Mouse (Mus musculus) lung, postnatal 0 days (tissue): ENCODE results near the gene Rnd3. TPM values are rescaled to one million over a fixed set of nuclear protein-coding genes. Genes with fewer than 3 reads are reported as not detected.

Experiments
- ATAC-seq: fragments of 200-750 bp; cut with Nextera tagmentation; 2 replicates; pipeline ENCODE4 v1.8.0; 2017; ENCODE audit warnings: moderate library complexity
- DNase-seq: peaks from one replicate; pipeline ENCODE4 v3.0.0-alpha.2; 2016; ENCODE audit warnings: low spot score
- H3K27ac ChIP-seq: fragments of 300-500 bp; sonication (generic); 2 replicates; pipeline ENCODE4 v1.5.1; 2014; ENCODE audit warnings: antibody characterized with exemption, mild to moderate bottlenecking, low read length, mixed read lengths
- H3K27me3 ChIP-seq: fragments of 300-500 bp; sonication (generic); replicated peaks from 2 replicates; pipeline ENCODE4 v1.6.1; 2014; ENCODE audit warnings: low read length, mixed read lengths; ENCODE audit not compliant: insufficient read depth
- H3K36me3 ChIP-seq: fragments of 300-500 bp; sonication (generic); 2 replicates; pipeline ENCODE4 v1.6.1; 2014; ENCODE audit warnings: low read length, mixed read lengths; ENCODE audit not compliant: insufficient read depth
- H3K4me1 ChIP-seq: fragments of 300-500 bp; sonication (generic); 2 replicates; pipeline ENCODE4 v1.6.1; 2014; ENCODE audit warnings: antibody characterized with exemption, low read depth, low read length, mixed read lengths; ENCODE audit not compliant: insufficient read depth
- H3K4me2 ChIP-seq: fragments of 300-500 bp; sonication (generic); replicated peaks from 2 replicates; pipeline ENCODE4 v1.6.1; 2014; ENCODE audit warnings: low read depth, mild to moderate bottlenecking, low read length, moderate library complexity, mixed read lengths
- H3K4me3 ChIP-seq: fragments of 300-500 bp; sonication (generic); 2 replicates; pipeline ENCODE4 v1.5.1; 2014; ENCODE audit warnings: low read depth, low read length
- H3K9ac ChIP-seq: fragments of 300-500 bp; sonication (generic); replicated peaks from 2 replicates; pipeline ENCODE4 v1.6.1; 2014; ENCODE audit warnings: low read depth, mild to moderate bottlenecking
- H3K9me3 ChIP-seq: fragments of 300-500 bp; sonication (generic); 2 replicates; pipeline ENCODE4 v1.6.1; 2016; ENCODE audit warnings: low read length, mixed read lengths
- CTCF ChIP-seq: IDR thresholded peaks from 2 replicates; pipeline ENCODE4 v1.5.1; 2016; ENCODE audit warnings: antibody characterized with exemption, mild to moderate bottlenecking
- EP300 ChIP-seq: IDR thresholded peaks from 2 replicates; pipeline ENCODE4 v1.6.1; 2016; ENCODE audit warnings: antibody characterized with exemption, mild to moderate bottlenecking, control low read depth
- WGBS: fragments of 180-500 bp; shearing (Covaris S2); extraction: QIAGEN DNeasy Blood & Tissue Kit; methylation state at CpG from one replicate; pipeline ENCODE4 v1.1.7; 2014; 5-methylcytosine and 5-hydroxymethylcytosine counted together
- polyA plus RNA-seq: library from polyadenylated mRNA; unstranded; fragments of >200 nt; fragmentation: Nextera tagmentation; extraction: Ambion mirVana; gene quantifications from 2 replicates; pipeline ENCODE4 v1.2.1, GENCODE M21; 2015

Rnd3 gene
- 22.5 and 31.3 TPM in 2 replicates for polyA plus RNA-seq

DNA sequence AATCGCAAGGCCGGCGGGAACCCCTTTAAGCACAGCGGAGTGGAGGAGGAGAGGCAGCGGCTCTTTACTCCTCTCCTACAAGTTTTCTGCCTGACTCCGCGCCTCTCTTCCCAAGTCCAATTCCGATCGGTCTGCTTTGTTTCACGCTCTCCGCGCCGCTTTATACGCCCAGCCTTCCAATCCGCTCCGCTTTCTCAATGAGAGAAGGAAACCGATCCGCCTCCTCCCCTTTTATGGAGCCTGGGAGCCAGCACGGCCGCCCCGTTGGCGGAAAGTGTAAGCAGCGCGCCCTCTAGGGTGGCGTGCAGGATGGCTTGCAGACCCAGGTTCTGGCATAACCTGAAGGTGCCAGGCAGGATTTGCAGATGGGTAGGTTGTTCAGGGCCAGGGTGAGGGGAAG lies at the start of gene Rnd3:
Gene Rnd3 (minus strand): TSS at position 137 of the 400 bp plus-strand sequence.
- Histone ChIP-seq H3K4me2 (peak within 1 kb of the TSS; percentile 83), H3K27me3 (no peaks in the 10 kb centered on the region), H3K36me3 (no peaks in the 10 kb centered on the region), H3K9me3 (no peaks in the 10 kb centered on the region), H3K9ac (peak within 1 kb of the TSS; percentile 56), H3K27ac (peak within 1 kb of the TSS; percentile 69), H3K4me1 (no peaks in the 10 kb centered on the region; the same call in 1 of the 2 replicates), H3K4me3 (peak within 1 kb of the TSS; percentile 62)
- peak; percentile 99 for DNase-seq
- ATAC-seq: peak; percentile 84
- under 1% methylated on average over 25 of the region's 25 CpGs for WGBS
- no peak for TF ChIP-seq EP300
- TF ChIP-seq CTCF: peak; percentile 97

DNA sequence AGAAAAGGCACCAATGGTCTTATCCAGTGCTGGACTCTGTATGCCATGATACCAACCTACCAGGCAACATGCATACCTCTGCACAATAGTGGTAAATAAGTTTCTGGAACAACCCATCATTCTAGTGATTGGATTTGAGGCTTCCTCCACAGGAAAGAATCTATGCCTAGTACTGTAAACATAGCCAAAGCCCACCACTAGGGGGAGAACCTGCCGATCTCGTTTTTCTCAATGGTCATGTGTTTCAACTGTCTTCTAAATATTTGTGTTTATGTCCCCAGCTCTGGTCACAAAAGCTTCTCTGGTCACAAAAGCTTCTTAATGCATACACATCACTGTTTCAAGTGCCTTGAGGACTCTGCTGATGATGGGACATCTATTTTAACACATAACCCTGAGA lies 43.4 kb upstream of the Rnd3 start:
- Histone ChIP-seq H3K36me3 (no peaks in the 10 kb centered on the region), H3K27ac (no peak overlapping the region), H3K4me2 (no peak overlapping the region), H3K27me3 (no peaks in the 10 kb centered on the region), H3K4me3 (no peak overlapping the region), H3K9me3 (no peaks in the 10 kb centered on the region), H3K9ac (no peak overlapping the region), H3K4me1 (no peaks in the 10 kb centered on the region)
- ATAC-seq (no peak), DNase-seq (no peak)
- 54% methylated on average over 2 of the region's 2 CpGs for WGBS
- TF ChIP-seq EP300 (no peak), CTCF (peak; percentile 48)

- no peak for TF ChIP-seq CTCF
- H3K27me3 ChIP-seq: no peaks in the 10 kb centered on the region
- no peak overlapping the region for H3K9ac ChIP-seq
- WGBS: 78% methylated on average over 2 of the region's 2 CpGs
- DNase-seq: no peak
- H3K9me3 ChIP-seq: no peaks in the 10 kb centered on the region
- H3K36me3 ChIP-seq: no peaks in the 10 kb centered on the region
- H3K4me3 ChIP-seq: no peak overlapping the region
- no peak for ATAC-seq
- H3K27ac ChIP-seq: no peak overlapping the region
- no peaks in the 10 kb centered on the region for H3K4me1 ChIP-seq
- no peak overlapping the region for H3K4me2 ChIP-seq
These were observed 36.9 kb upstream of the Rnd3 start for GRCm38 (mm10) chr2:51185762-51186161.

DNA sequence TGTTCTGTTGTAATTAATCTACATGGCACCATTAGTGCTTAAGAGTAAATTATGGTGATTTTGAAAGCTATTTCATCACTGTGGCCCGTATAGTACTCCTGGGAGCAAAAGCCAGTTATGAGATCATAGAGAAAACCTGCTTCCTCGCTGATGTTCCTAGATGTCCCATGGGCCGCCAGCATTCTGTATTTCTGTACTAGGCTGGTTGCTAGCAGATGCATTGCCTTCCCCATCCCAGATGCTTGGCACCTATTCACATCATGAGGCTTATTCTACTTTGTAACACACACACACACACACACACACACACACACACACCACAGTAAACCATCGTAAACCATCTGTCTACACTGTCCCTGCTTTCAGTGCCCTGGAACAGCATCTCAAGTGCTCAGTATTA lies 34.1 kb upstream of the Rnd3 start:
- Histone ChIP-seq H3K36me3 (no peaks in the 10 kb centered on the region), H3K9me3 (no peaks in the 10 kb centered on the region), H3K27ac (no peak overlapping the region), H3K4me2 (no peak overlapping the region), H3K27me3 (no peaks in the 10 kb centered on the region), H3K4me1 (no peaks in the 10 kb centered on the region), H3K9ac (no peak overlapping the region), H3K4me3 (no peak overlapping the region)
- ATAC-seq (no peak), DNase-seq (no peak)
- 89% methylated on average over 4 of the region's 4 CpGs for WGBS
- TF ChIP-seq CTCF (no peak), EP300 (no peak)

DNA sequence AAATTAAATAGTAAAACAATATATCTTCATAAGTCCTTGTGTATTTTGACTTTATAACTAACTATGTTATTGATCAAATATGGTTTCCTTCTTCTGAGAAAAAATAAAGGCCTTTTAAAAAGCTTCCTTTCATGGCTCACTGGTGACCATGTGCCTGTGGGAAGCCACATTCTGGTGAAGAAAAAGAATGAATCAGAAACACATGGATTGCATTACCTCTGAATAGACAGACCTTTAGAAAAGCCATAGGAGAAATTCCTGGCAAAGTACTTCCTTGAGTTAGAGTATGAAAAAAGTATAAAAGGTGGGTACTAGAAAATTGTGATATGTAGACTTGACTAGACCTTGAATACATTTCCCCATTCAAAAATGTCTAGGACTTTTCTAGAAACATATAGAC lies 32.5 kb upstream of the Rnd3 start:
- DNase-seq: no peak
- ATAC-seq: no peak
- H3K4me3 ChIP-seq: no peak overlapping the region
- TF ChIP-seq CTCF (no peak), EP300 (no peak)
- no peak overlapping the region for H3K27ac ChIP-seq
- H3K9ac ChIP-seq: no peak overlapping the region
- no peak overlapping the region for H3K4me2 ChIP-seq
- H3K9me3 ChIP-seq: no peaks in the 10 kb centered on the region
- no peaks in the 10 kb centered on the region for H3K27me3 ChIP-seq
- no peaks in the 10 kb centered on the region for H3K36me3 ChIP-seq
- no peaks in the 10 kb centered on the region; the same call in 1 of the 2 replicates for H3K4me1 ChIP-seq

DNA sequence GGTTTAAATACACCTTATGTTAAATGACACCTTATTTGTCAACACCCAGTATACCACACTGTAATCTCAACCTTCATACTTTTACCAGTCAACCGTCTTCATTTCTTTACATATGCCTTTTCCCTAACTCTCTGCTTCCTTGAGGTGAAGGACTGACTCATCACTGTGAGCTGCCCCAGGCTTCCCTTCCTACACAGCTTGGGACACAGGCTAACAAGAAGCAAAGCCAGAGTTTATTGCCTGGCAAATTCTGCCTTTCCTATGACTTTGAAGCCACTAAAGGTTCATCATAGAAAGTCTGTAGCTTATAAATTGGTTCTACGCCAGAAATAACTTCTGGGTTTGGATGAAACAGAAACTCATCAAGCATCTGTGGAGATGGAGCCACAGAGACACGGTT lies 30.2 kb upstream of the Rnd3 start:
- no peak for ATAC-seq
- no peaks in the 10 kb centered on the region for H3K36me3 ChIP-seq
- TF ChIP-seq EP300: no peak
- no peak for TF ChIP-seq CTCF

GRCm38 (mm10) chr2:51177615-51178014 lies 28.7 kb upstream of the Rnd3 start:
- DNase-seq (peak; percentile 53), ATAC-seq (0 out of 2 replicates have a peak, but pooled peaks have one; percentile 30)
- H3K9ac ChIP-seq: no peak overlapping the region
- TF ChIP-seq EP300: no peak
- TF ChIP-seq CTCF: no peak
- no peak overlapping the region for H3K4me2 ChIP-seq
- no peak overlapping the region for H3K27ac ChIP-seq
- no peaks in the 10 kb centered on the region; the same call in 1 of the 2 replicates for H3K4me1 ChIP-seq
- no peaks in the 10 kb centered on the region for H3K36me3 ChIP-seq
- H3K9me3 ChIP-seq: no peaks in the 10 kb centered on the region
- H3K4me3 ChIP-seq: no peak overlapping the region
- H3K27me3 ChIP-seq: no peaks in the 10 kb centered on the region
- WGBS: 47% methylated on average over 3 of the region's 3 CpGs

More for the DNA sequence above, 30.2 kb upstream of the Rnd3 start:
- Histone ChIP-seq H3K9me3 (no peaks in the 10 kb centered on the region), H3K4me3 (no peak overlapping the region), H3K9ac (no peak overlapping the region), H3K4me1 (no peaks in the 10 kb centered on the region; the same call in 1 of the 2 replicates), H3K4me2 (no peak overlapping the region), H3K27me3 (no peaks in the 10 kb centered on the region), H3K27ac (no peak overlapping the region)
- 68% methylated on average over 3 of the region's 3 CpGs for WGBS
- DNase-seq: no peak
